Mouse (Mus musculus) cerebellum, postnatal 14 days (tissue): ENCODE data around the gene Aoc2.
A peak's percentile ranks its signal among the peaks of the same experiment; 100 is the strongest.
"Not testable (repeated sequence)": the region's sequence is repeated elsewhere in the genome, so short reads cannot be mapped to it uniquely, and the experiment has no call there.

Experiments used
- DNase-seq, 2 experiments: peaks; one replicate each; pipeline ENCODE4 v3.0.0; 2021; ENCODE audit warnings: mixed read lengths in 2 of 2

Gene Aoc2

DNA sequence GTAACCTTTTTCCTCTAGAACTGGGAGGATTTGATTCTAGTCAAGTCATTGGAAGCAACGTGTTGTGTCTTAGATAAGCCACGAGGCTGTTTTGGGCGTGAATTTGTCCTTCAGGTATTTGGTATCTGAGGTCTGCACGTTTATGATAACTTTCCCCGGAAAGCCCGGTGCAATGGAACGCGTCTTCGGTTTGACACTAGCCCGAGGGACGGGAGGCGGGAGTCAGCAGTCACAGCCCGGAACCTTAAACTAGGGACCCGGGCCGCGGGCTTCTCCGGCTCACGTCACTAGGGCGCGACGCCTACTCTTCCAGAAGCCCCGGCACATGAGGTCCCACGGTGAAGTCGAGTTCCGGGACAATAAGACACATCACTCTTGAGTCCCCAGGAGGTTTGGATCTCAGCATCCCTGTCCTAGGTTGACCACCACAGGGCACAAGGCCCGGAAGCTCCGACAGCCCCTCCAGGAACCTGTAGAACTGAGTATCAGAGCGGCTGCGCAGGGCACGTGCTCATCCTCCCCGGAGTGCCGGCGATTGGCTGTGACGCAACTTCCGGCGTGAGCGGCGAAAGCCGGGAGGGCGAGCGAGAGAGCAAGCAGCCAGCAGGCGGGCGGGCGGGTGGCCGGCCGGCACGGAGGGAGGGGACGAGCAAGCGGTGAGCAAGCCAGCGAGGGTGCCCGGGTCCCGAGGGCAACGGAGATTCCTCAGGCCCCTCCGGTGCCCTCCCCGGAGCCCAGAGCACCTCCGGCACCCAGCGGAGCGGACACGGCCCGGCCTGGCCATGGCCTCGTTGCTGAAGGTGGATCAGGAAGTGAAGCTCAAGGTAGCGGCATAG, 9.0 kb upstream of the Aoc2 start, which contains the start of gene Psme3:
Gene Psme3 (plus strand): TSS at position 549 of the 836 bp plus-strand sequence.
- DNase-seq, result peak; percentile 92 to 96

- no peak for DNase-seq
These were observed 8.4 kb upstream of the Aoc2 start for GRCm38 (mm10) chr11:101316501-101316917.

GRCm38 (mm10) chr11:101323609-101324008, 1.3 kb upstream of the Aoc2 start:
- DNase-seq, result peak; percentile 85 to 87

DNA sequence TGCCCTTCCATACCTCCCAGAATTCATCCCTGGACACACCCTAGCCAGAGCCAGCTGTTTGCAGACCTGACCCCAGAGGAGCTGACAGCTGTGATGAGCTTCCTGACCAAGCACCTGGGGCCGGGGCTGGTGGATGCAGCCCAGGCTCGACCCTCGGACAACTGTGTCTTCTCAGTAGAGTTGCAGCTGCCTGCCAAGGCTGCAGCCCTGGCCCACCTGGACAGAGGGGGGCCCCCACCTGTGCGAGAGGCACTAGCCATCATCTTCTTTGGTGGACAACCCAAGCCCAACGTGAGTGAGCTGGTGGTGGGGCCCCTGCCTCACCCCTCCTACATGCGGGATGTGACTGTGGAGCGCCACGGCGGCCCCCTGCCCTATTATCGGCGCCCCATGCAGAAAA, 338 bp downstream of the Aoc2 start:
- not testable (repeated sequence) for DNase-seq

- DNase-seq, result no peak
These were observed 1.3 kb downstream of the Aoc2 start for GRCm38 (mm10) chr11:101326147-101326546.

- DNase-seq, result no peak
These were observed 2.4 kb downstream of the Aoc2 start for GRCm38 (mm10) chr11:101327311-101327710.

DNA sequence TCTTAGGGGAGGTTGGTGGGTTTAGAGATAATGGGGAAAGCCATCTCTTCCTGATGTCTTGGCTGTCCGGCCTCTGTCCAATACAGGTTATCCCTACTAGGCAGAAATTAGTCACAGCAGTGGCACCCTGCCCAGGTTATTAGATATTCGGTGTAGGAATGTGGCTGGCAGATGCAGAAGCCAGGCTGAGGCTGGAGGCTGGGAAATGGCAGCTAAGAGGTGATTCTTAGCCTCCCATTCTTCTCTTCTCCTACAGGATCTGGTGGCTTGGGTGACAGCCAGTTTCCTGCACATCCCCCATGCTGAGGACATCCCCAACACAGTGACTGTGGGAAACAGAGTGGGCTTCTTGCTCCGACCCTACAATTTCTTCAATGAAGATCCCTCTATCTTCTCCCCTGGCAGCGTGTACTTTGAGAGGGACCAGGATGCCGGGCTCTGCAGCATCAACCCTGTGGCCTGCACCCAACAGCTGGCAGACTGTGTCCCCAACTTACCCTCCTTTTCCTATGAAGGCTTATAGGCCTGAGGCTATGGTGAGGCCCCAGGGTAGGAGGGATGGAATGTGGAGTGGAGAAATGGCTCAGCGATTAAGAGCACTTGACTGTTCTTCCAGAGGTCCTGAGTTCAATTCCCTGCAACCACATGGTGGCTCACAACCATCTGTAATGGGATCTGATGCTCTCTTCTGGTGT, 4.2 kb downstream of the Aoc2 start:
- peak in 1 of 2 experiments; percentile 40 for DNase-seq

DNA sequence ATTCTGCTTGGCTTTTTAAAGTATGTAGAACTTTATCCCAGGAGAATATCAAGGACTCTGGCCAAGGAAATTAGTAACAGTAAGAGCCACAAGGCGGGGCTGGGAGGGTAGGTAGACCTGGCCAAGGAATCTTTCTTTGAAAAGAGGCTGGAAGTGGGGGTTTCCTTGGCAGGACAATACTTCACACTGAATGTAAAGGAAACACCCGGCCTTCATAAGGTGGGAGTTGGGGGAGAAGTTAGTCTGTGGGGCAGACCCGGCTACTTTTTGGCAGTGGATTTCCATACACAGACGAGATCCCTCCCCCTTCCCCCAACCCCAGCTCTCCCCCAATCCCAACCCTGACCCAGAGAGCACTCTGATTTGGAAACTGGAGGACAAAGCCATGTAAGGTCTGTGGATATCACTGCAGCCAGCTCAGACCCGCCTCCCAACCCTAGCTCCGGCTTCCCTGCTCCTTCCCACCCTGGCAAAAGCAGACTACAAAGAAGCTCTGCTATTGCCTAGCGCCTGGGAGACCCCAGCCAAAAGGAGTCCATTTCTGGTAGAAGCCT, 5.6 kb downstream of the Aoc2 start, which contains the start of gene Aoc3:
Gene Aoc3 (plus strand): TSS at position 235 of the 554 bp plus-strand sequence.
- DNase-seq, result no peak

DNA sequence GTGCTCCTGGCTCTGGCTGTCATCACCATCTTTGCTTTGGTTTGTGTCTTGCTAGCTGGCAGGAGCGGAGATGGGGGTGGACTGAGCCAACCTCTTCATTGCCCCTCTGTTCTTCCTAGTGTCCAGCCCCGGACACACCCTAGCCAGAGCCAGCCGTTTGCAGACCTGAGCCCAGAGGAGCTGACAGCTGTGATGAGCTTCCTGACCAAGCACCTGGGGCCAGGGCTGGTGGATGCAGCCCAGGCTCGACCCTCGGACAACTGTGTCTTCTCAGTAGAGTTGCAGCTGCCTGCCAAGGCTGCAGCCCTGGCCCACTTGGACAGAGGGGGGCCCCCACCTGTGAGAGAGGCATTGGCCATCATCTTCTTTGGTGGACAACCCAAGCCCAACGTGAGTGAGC, 6.1 kb downstream of the Aoc2 start:
- not testable (repeated sequence) for DNase-seq

GRCm38 (mm10) chr11:101332537-101332936, 7.7 kb downstream of the Aoc2 start:
- no peak for DNase-seq

DNA sequence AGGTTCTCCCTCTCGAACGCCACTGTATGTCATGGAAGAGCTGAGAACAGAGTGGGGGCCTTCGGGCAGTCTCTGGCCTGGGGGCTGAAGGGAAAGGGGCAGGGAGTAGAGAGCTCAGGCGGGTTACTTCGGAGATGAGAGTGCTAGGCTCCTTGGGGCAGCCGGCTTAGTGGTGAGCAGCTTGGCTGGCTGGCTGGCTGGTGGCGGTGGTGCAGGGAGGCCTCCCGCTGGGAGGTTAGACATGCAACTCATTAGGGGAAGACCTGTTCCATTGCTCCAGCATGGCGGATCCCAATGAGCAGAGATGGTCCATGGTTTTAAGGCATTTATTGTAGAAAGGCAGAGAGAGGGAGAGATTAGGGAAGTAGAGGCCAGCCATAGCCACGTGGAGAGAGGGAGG, 9.2 kb downstream of the Aoc2 start:
- no peak for DNase-seq

GRCm38 (mm10) chr11:101334516-101334915, 9.7 kb downstream of the Aoc2 start:
- DNase-seq, result no peak

GRCm38 (mm10) chr11:101335685-101336084, 10.8 kb downstream of the Aoc2 start:
- DNase-seq, result no peak

- peak; percentile 59 to 65 for DNase-seq
These were observed 13.4 kb downstream of the Aoc2 start for GRCm38 (mm10) chr11:101338123-101338760.

- DNase-seq, result no peak
These were observed 22.4 kb downstream of the Aoc2 start for GRCm38 (mm10) chr11:101347083-101347775.

- no peak for DNase-seq
These were observed 23.9 kb downstream of the Aoc2 start for GRCm38 (mm10) chr11:101348774-101349173.

DNA sequence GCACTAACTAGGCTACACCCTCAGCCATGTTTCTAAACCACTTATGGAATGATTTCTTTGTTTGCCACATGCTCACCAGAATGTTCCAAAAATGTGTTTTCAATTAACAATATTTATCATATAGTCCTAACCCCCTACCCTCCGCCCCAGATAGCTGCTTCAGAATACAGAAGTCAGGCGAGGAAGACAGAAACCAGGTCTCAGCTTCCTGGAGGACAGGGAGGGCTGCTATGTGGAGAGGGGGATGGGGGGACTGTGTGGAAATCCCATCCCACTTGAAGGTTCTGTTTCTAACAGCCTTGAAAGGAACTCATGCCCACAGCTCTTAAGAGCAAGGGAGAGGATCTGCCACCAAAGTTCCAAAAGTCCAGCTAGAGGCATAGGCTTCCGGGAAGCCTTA, 24.4 kb downstream of the Aoc2 start:
- DNase-seq, result no peak

GRCm38 (mm10) chr11:101351100-101351720, 26.3 kb downstream of the Aoc2 start:
- no peak for DNase-seq

GRCm38 (mm10) chr11:101351721-101352111, 26.9 kb downstream of the Aoc2 start:
- no peak for DNase-seq

DNA sequence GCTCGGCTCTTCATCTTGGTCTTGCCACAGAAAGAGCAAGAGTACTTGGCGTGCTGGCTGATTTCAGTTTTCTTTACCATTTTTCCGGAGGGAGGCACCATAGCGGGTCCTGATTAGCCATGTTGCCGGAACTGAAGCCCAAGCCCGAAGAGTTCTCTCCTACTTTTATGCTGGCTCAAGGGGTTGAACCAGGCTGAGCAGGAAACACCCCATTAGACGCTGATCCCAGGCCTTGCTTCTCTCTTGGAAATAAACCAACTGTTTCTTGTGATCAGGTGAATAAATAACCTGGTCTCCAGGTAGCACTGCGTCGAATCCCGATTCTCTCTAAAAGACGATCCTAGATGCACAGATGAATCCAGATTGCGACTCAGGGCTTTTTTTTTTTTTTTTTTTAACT, 28.6 kb downstream of the Aoc2 start:
- DNase-seq, result no peak

DNA sequence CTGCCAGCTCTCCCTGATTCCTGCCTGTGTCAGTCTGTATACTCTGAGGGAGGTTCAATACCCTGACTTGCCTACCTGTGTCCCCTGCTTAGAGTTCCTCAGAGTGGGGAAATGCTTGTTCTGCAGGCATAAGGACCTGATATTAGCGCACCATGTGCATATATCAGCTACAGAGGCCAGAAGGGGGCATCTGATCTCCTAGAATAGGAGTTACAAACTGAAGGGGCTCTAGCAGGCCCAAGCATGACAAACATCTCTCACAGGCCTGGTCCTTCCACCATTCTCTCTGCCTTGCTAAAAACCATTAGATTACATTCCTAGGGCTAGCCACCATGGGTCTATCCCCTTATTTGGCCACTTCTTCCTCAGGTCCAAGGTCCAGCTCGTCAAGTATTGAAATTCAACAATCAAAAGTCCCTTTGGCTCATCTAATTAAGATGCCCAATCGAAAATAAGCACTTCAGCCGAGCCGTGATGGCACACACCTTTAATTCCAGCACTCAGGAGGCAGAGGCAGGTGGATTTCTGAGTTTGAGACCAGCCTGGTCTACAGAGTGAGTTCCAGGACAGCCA, 29.7 kb downstream of the Aoc2 start:
- no peak for DNase-seq

GRCm38 (mm10) chr11:101355916-101356315, 31.1 kb downstream of the Aoc2 start:
- no peak for DNase-seq
